Mouse (Mus musculus) megakaryocyte, embryonic 14.5 days (primary cell): Measurements from ENCODE around the gene Gpbar1.

Experiments
- FLI1 ChIP-seq: IDR thresholded peaks from 2 replicates; pipeline ENCODE4 v1.6.1; 2012; ENCODE audit warnings: low read length, inconsistent platforms, mixed read lengths
- GATA1 ChIP-seq: IDR thresholded peaks from 3 replicates; pipeline ENCODE4 v1.6.1; 2012; ENCODE audit warnings: mixed read lengths, low read length, inconsistent platforms, borderline replicate concordance

- TF ChIP-seq GATA1, result no peak
- TF ChIP-seq FLI1, result no peak
Observed at GRCm38 (mm10) chr1:74238136-74238535, 40.2 kb upstream of the Gpbar1 start.
